Mouse (Mus musculus) kidney, adult 2 months (tissue): ENCODE measurements at regions not wholly inside any gene's neighbourhood (a gene's known extent, or its start where the extent isn't known, plus 50 kb on each side); places are given as distances from the start of the nearest gene placed in this dataset.

Experiments
- DNase-seq: peaks from one replicate; pipeline ENCODE4 v3.0.0; 2021
- H3K27ac ChIP-seq: fragments of 200-500 bp; 2 replicates; pipeline ENCODE4 v1.5.1; 2012; ENCODE audit warnings: low read depth, low read length, control low read depth, inconsistent platforms; ENCODE audit not compliant: insufficient read depth
- H3K27me3 ChIP-seq: fragments of 200-500 bp; replicated peaks from 2 replicates; pipeline ENCODE4 v1.6.1; 2012; ENCODE audit warnings: mild to moderate bottlenecking, moderate library complexity, low read length, inconsistent platforms; ENCODE audit not compliant: control insufficient read depth, insufficient read depth
- H3K36me3 ChIP-seq: fragments of 200-500 bp; 2 replicates; pipeline ENCODE4 v1.6.1; 2012; ENCODE audit warnings: mild to moderate bottlenecking, moderate library complexity, low read length, inconsistent platforms; ENCODE audit not compliant: control insufficient read depth, insufficient read depth
- H3K4me1 ChIP-seq: fragments of 200-500 bp; 2 replicates; pipeline ENCODE4 v1.6.1; 2011; ENCODE audit warnings: low read length; ENCODE audit not compliant: control insufficient read depth, insufficient read depth
- H3K4me3 ChIP-seq: fragments of 200-500 bp; 2 replicates; pipeline ENCODE4 v1.5.1; 2011; ENCODE audit warnings: mild to moderate bottlenecking, low read depth, low read length, control low read depth; ENCODE audit not compliant: insufficient read depth
- CTCF ChIP-seq: fragments of 200-500 bp; conservative IDR thresholded peaks from 2 replicates; pipeline ENCODE4 v1.5.1; 2011; ENCODE audit warnings: low read depth, mild to moderate bottlenecking, control low read depth, low read length, moderate library complexity, mixed read lengths; ENCODE audit not compliant: insufficient read depth, insufficient read length
- POLR2A ChIP-seq: fragments of 200-500 bp; IDR thresholded peaks from one replicate; pipeline ENCODE4 v1.6.1; 2011; ENCODE audit warnings: low read depth, low read length, control low read depth
- WGBS: fragments of 180-500 bp; shearing (Covaris S2); methylation state at CpG from one replicate; pipeline ENCODE4 v1.1.7; 2018; 5-methylcytosine and 5-hydroxymethylcytosine counted together

- TF ChIP-seq POLR2A (no peak), CTCF (no peak)
Measured at GRCm38 (mm10) chr3:119919501-119920141, 135.4 kb upstream of the Ptbp2 start.

GRCm38 (mm10) chr3:119915984-119916865 is 132.0 kb upstream of the Ptbp2 start:
- Histone ChIP-seq H3K27me3 (no peaks in the 10 kb centered on the region), H3K36me3 (no peaks in the 10 kb centered on the region), H3K4me3 (no peak overlapping the region), H3K4me1 (no peaks in the 10 kb centered on the region), H3K27ac (no peak overlapping the region)
- WGBS, result 58% methylated on average over 4 of the region's 4 CpGs
- TF ChIP-seq CTCF, result no peak
- TF ChIP-seq POLR2A, result no peak
- DNase-seq, result no peak

More at GRCm38 (mm10) chr3:119919501-119920141, 135.4 kb upstream of the Ptbp2 start:
- Histone ChIP-seq H3K4me3 (no peak overlapping the region), H3K4me1 (no peaks in the 10 kb centered on the region), H3K27ac (no peak overlapping the region), H3K36me3 (no peaks in the 10 kb centered on the region), H3K27me3 (no peaks in the 10 kb centered on the region)
- no peak for DNase-seq
- WGBS, result 86% methylated on average over 4 of the region's 4 CpGs

GRCm38 (mm10) chr3:119911532-119911931 is 127.3 kb upstream of the Ptbp2 start:
- 22% methylated on average over 8 of the region's 8 CpGs for WGBS
- Histone ChIP-seq H3K27me3 (no peaks in the 10 kb centered on the region), H3K4me1 (no peaks in the 10 kb centered on the region), H3K36me3 (no peaks in the 10 kb centered on the region), H3K4me3 (no peak overlapping the region), H3K27ac (no peak overlapping the region)
- TF ChIP-seq POLR2A (no peak), CTCF (no peak)
- DNase-seq, result no peak

GRCm38 (mm10) chr3:119904244-119904643 is 120.0 kb upstream of the Ptbp2 start:
- H3K27ac ChIP-seq, result no peak overlapping the region
- H3K36me3 ChIP-seq, result no peaks in the 10 kb centered on the region
- no peak for DNase-seq
- H3K4me3 ChIP-seq, result no peak overlapping the region
- H3K27me3 ChIP-seq, result no peaks in the 10 kb centered on the region
- 35% methylated on average over 3 of the region's 3 CpGs for WGBS
- H3K4me1 ChIP-seq, result no peaks in the 10 kb centered on the region
- no peak for TF ChIP-seq POLR2A
- no peak for TF ChIP-seq CTCF

- Histone ChIP-seq H3K4me1 (no peaks in the 10 kb centered on the region), H3K36me3 (no peaks in the 10 kb centered on the region), H3K27me3 (no peaks in the 10 kb centered on the region; the same call in 1 of the 2 replicates), H3K27ac (no peak overlapping the region), H3K4me3 (no peak overlapping the region)
- no peak for DNase-seq
- 78% methylated on average over 3 of the region's 3 CpGs for WGBS
- TF ChIP-seq POLR2A (no peak), CTCF (no peak)
Measured at GRCm38 (mm10) chr3:119895141-119895540, 110.9 kb upstream of the Ptbp2 start.

- Histone ChIP-seq H3K27me3 (no peaks in the 10 kb centered on the region; the same call in 1 of the 2 replicates), H3K36me3 (no peaks in the 10 kb centered on the region), H3K4me1 (no peaks in the 10 kb centered on the region), H3K4me3 (no peak overlapping the region), H3K27ac (no peak overlapping the region)
- 38% methylated on average over 10 of the region's 10 CpGs for WGBS
- TF ChIP-seq POLR2A (no peak), CTCF (no peak)
- no peak for DNase-seq
Measured at GRCm38 (mm10) chr3:119894035-119894434, 109.8 kb upstream of the Ptbp2 start.

GRCm38 (mm10) chr3:119893165-119893910 is 109.1 kb upstream of the Ptbp2 start:
- TF ChIP-seq POLR2A (no peak), CTCF (no peak)
- Histone ChIP-seq H3K27ac (no peak overlapping the region), H3K36me3 (no peaks in the 10 kb centered on the region), H3K4me3 (no peak overlapping the region), H3K27me3 (no peaks in the 10 kb centered on the region; the same call in 1 of the 2 replicates), H3K4me1 (no peaks in the 10 kb centered on the region)
- WGBS, result 24% methylated on average over 20 of the region's 20 CpGs
- DNase-seq, result no peak
